Mouse (Mus musculus) heart, adult 2 months (tissue): ENCODE data around the gene Gm20388. TPM values are rescaled to one million over a fixed set of nuclear protein-coding genes. Genes with fewer than 3 reads are reported as not detected.
A peak's percentile ranks its signal among the peaks of the same experiment; 100 is the strongest.

ENCODE experiments used
- DNase-seq, 2 experiments: peaks; one replicate each; pipeline ENCODE4 v3.0.0; 2021
- H3K27ac ChIP-seq: fragments of 200-600 bp; 2 replicates; pipeline ENCODE4 v1.8.1; 2022
- H3K27me3 ChIP-seq: fragments of 200-500 bp; 2 replicates; pipeline ENCODE4 v1.6.1; 2012; ENCODE audit warnings: mild to moderate bottlenecking, low read length, inconsistent platforms, mixed read lengths; ENCODE audit not compliant: control insufficient read depth, insufficient read depth
- H3K36me3 ChIP-seq: fragments of 200-500 bp; 2 replicates; pipeline ENCODE4 v1.6.1; 2012; ENCODE audit warnings: low read length, inconsistent platforms; ENCODE audit not compliant: control insufficient read depth, insufficient read depth
- H3K4me1 ChIP-seq: fragments of 200-500 bp; 2 replicates; pipeline ENCODE4 v1.6.1; 2011; ENCODE audit warnings: low read length; ENCODE audit not compliant: control insufficient read depth, insufficient read depth
- H3K4me3 ChIP-seq: fragments of 200-600 bp; 2 replicates; pipeline ENCODE4 v1.8.1; 2022
- H3K79me2 ChIP-seq: fragments of 200-500 bp; replicated peaks from 2 replicates; pipeline ENCODE4 v1.6.1; 2012; ENCODE audit warnings: mild to moderate bottlenecking, inconsistent platforms, low read length, moderate library complexity, mixed read lengths; ENCODE audit not compliant: control insufficient read depth, insufficient read depth
- H3K9ac ChIP-seq: fragments of 200-500 bp; 2 replicates; pipeline ENCODE4 v1.6.1; 2012; ENCODE audit warnings: low read depth, mild to moderate bottlenecking, control low read depth, inconsistent platforms, low read length, mixed read lengths
- CTCF ChIP-seq: fragments of 200-600 bp; IDR thresholded peaks from 2 replicates; pipeline ENCODE4 v1.8.1; 2022; ENCODE audit warnings: antibody characterized with exemption, mild to moderate bottlenecking, moderate library complexity
- EP300 ChIP-seq: fragments of 200-500 bp; IDR thresholded peaks from 2 replicates; pipeline ENCODE4 v1.6.1; 2011; ENCODE audit warnings: low read depth, low read length, control low read depth; ENCODE audit not compliant: insufficient read depth
- POLR2A ChIP-seq: fragments of 200-500 bp; IDR thresholded peaks from 2 replicates; pipeline ENCODE4 v1.6.1; 2011; ENCODE audit warnings: mild to moderate bottlenecking, low read depth, low read length, control low read depth; ENCODE audit not compliant: insufficient read depth
- WGBS: fragments of 180-500 bp; shearing (Covaris S2); methylation state at CpG from one replicate; pipeline ENCODE4 v1.1.7; 2018; 5-methylcytosine and 5-hydroxymethylcytosine counted together
- intact Hi-C: fragments of 180-260 bp; cut with DNase I; formaldehyde crosslinking; loops from one replicate; pipeline ENCODE4 v1.15.1; 2025
- polyA plus RNA-seq: library from polyadenylated mRNA; depleted of rRNA; stranded (reverse); fragments of >200 nt; gene quantifications from 2 replicates; pipeline ENCODE4 v1.2.3, GENCODE M21; 2012
- total RNA-seq, 2 experiments: library from RNA; stranded (reverse); gene quantifications; 2 replicates each; pipeline ENCODE4 v1.2.3; 2021

Gene Gm20388
- total and polyA plus RNA-seq, 3 experiments, result 1.8 to 32.3 TPM; not detected in 1

GRCm38 (mm10) chr8:121683083-121683832 is 1772.6 kb downstream of the Gm20388 start:
- H3K27ac ChIP-seq, result no peak overlapping the region
- DNase-seq, result no peak
- intact Hi-C loops, result loop anchor here (5.0 kb wide), 1 partner anchor 36 kb away; no protein-coding TSS in a partner anchor

DNA sequence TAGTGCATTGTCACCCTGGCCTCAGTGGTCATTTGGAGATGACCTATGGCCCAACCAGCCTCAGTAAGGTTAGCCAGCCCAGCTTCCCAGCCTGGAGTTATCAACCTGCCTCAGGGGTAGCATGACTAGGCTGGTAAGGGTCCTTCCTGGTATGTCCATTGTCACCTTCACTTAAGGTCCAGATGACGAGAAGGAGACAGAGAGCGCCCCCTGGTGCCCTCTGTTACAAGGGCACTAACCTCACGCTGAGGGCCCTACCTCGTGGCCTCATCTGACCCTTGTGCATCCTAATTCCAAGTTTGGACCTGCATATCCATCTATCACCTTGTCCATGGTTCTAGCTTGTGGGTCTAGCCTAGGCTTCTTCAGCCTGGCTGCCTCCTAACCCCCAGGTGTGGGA is 1774.8 kb downstream of the Gm20388 start:
- H3K36me3 ChIP-seq, result no peaks in the 10 kb centered on the region
- DNase-seq, result peak; percentile 63 to 84
- WGBS, result 18% methylated on average over 4 of the region's 4 CpGs
- no peak overlapping the region for H3K4me3 ChIP-seq
- no peaks in the 10 kb centered on the region; the same call in 1 of the 2 replicates for H3K4me1 ChIP-seq
- H3K27me3 ChIP-seq, result no peaks in the 10 kb centered on the region
- no peaks in the 10 kb centered on the region for H3K79me2 ChIP-seq
- intact Hi-C loops, result loop anchor here (1.0 kb wide), 2 partner anchors 82 to 138 kb away; no protein-coding TSS in a partner anchor
- TF ChIP-seq EP300, result peak; percentile 54; the same call in 1 of the 2 replicates
- no peak; the same call in none of the 2 replicates for TF ChIP-seq CTCF
- TF ChIP-seq POLR2A, result no peak
- H3K27ac ChIP-seq, result no peak overlapping the region
- no peak overlapping the region for H3K9ac ChIP-seq

More at GRCm38 (mm10) chr8:121683083-121683832, 1772.6 kb downstream of the Gm20388 start:
- no peaks in the 10 kb centered on the region for H3K36me3 ChIP-seq
- H3K27me3 ChIP-seq, result no peaks in the 10 kb centered on the region
- no peaks in the 10 kb centered on the region for H3K79me2 ChIP-seq
- TF ChIP-seq CTCF, result no peak
- TF ChIP-seq POLR2A, result no peak
- no peak for TF ChIP-seq EP300
- H3K4me3 ChIP-seq, result no peak overlapping the region
- H3K9ac ChIP-seq, result no peak overlapping the region
- 71% methylated on average over 10 of the region's 10 CpGs for whole genome bisulfite sequencing
- no peaks in the 10 kb centered on the region; the same call in 1 of the 2 replicates for H3K4me1 ChIP-seq

DNA sequence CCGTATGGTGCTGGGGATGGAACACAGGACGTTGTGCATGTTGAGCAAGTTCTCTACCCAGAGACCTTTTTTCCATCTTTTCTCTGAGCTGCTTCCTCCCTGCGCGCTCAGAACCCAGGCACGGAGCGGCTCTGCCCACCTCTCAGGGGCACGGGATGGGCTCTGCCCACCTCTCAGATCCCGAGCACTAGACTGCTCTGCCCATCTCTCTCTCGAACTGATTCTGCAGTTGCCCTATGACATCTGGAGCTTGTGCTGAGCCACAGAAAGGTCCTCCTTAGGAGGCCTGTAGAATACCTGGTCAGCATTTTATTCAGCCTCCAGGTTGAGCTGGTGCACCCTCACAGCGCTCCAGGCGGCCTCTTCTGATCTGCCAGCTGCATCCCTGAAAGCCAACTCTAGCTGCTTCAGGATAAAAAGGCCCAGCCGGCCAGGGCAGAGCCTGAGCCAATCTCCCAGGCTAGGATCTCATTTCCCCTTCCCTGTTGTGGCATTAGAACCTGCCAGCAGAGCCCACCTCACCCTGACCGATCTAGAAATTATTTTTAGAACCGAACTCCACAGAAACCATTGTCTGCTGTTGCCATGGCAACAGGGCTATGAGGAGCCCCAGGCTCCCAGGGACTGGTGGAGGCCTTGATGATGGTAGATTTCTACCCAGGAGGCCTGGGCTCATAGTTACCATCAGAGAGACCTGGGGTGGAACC is 1777.0 kb downstream of the Gm20388 start:
- no peak for DNase-seq
- Histone ChIP-seq H3K36me3 (no peaks in the 10 kb centered on the region), H3K9ac (no peak overlapping the region), H3K27ac (no peak overlapping the region), H3K4me3 (no peak overlapping the region), H3K4me1 (no peaks in the 10 kb centered on the region; the same call in 1 of the 2 replicates), H3K27me3 (no peaks in the 10 kb centered on the region), H3K79me2 (no peaks in the 10 kb centered on the region)
- TF ChIP-seq EP300, result no peak
- no peak for TF ChIP-seq CTCF
- TF ChIP-seq POLR2A, result no peak
- 66% methylated on average over 14 of the region's 14 CpGs for WGBS
- intact Hi-C loops, result no loop called here

DNA sequence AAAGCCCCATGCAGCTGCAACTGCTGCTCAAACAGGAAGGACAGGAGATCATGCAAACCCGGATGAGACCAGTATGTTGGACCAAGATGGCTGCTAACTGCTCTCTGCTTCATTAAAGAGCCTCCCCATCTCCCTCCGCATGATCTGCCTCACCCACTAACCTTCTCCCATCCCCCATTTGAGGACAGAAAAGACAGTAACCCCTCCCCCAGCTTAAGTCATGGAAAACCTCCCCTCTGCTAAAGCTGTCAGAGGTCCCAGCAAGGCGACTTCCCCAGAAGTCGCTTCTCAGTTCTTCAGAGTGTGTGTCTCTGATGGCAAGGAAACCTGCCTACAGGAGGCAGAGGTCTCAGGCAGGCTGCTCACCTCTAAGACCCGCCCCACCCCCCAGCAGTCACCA is 1777.9 kb downstream of the Gm20388 start:
- WGBS, result 46% methylated on average over 5 of the region's 5 CpGs
- Histone ChIP-seq H3K9ac (no peak overlapping the region), H3K36me3 (no peaks in the 10 kb centered on the region), H3K4me3 (no peak overlapping the region), H3K79me2 (no peaks in the 10 kb centered on the region), H3K4me1 (no peaks in the 10 kb centered on the region; the same call in 1 of the 2 replicates), H3K27ac (no peak overlapping the region), H3K27me3 (no peaks in the 10 kb centered on the region)
- intact Hi-C loops, result no loop called here
- TF ChIP-seq CTCF (no peak), POLR2A (no peak), EP300 (no peak)
- DNase-seq, result no peak

GRCm38 (mm10) chr8:121694453-121694852 is 1783.8 kb downstream of the Gm20388 start:
- Histone ChIP-seq H3K4me3 (no peak overlapping the region), H3K79me2 (no peaks in the 10 kb centered on the region), H3K9ac (no peak overlapping the region), H3K27ac (no peak overlapping the region), H3K36me3 (no peaks in the 10 kb centered on the region), H3K4me1 (0 out of 2 replicates have a peak, but pooled peaks cover 1% of the 10 kb centered on the region), H3K27me3 (no peaks in the 10 kb centered on the region)
- TF ChIP-seq POLR2A, result no peak
- no peak for TF ChIP-seq EP300
- TF ChIP-seq CTCF, result peak; percentile 96
- intact Hi-C loops, result no loop called here
- WGBS, result 55% methylated on average over 4 of the region's 4 CpGs
- DNase-seq, result peak; percentile 27 to 68
